Mouse (Mus musculus) embryonic facial prominence, embryonic 11.5 days (tissue): ENCODE measurements at regions not wholly inside any gene's neighbourhood (a gene's known extent, or its start where the extent isn't known, plus 50 kb on each side); places are given as distances from the start of the nearest gene placed in this dataset.

ENCODE experiments used
- ATAC-seq: fragments of 200-750 bp; cut with Nextera tagmentation; replicated peaks from 2 replicates; pipeline ENCODE4 v1.8.0; 2017; ENCODE audit warnings: low read depth; ENCODE audit not compliant: insufficient number of reproducible peaks, low FRiP score, low TSS enrichment
- DNase-seq: peaks from one replicate; pipeline ENCODE4 v3.0.0-alpha.2; 2015; ENCODE audit warnings: low spot score
- H3K27ac ChIP-seq: fragments of 300-500 bp; sonication (generic); replicated peaks from 2 replicates; pipeline ENCODE4 v1.5.1; 2014; ENCODE audit warnings: mild to moderate bottlenecking, low read depth, low read length, control low read depth
- H3K27me3 ChIP-seq: fragments of 300-500 bp; sonication (generic); 2 replicates; pipeline ENCODE4 v1.6.1; 2014; ENCODE audit warnings: mild to moderate bottlenecking, low read length, moderate library complexity, mixed read lengths; ENCODE audit not compliant: control insufficient read depth, insufficient read depth
- H3K36me3 ChIP-seq: fragments of 300-500 bp; sonication (generic); replicated peaks from 2 replicates; pipeline ENCODE4 v1.6.1; 2014; ENCODE audit warnings: low read depth, mild to moderate bottlenecking, low read length, moderate library complexity, mixed read lengths; ENCODE audit not compliant: control insufficient read depth, insufficient read depth
- H3K4me1 ChIP-seq: fragments of 300-500 bp; sonication (generic); 2 replicates; pipeline ENCODE4 v1.6.1; 2014; ENCODE audit warnings: low read length, mixed read lengths; ENCODE audit not compliant: control insufficient read depth, insufficient read depth
- H3K4me2 ChIP-seq: fragments of 300-500 bp; sonication (generic); 2 replicates; pipeline ENCODE4 v1.6.1; 2014; ENCODE audit warnings: low read depth, mild to moderate bottlenecking, control low read depth, low read length, moderate library complexity
- H3K4me3 ChIP-seq: fragments of 300-500 bp; sonication (generic); 2 replicates; pipeline ENCODE4 v1.5.1; 2014; ENCODE audit warnings: low read depth, low read length, control low read depth
- H3K9ac ChIP-seq: fragments of 300-500 bp; sonication (generic); replicated peaks from 2 replicates; pipeline ENCODE4 v1.6.1; 2014; ENCODE audit warnings: mild to moderate bottlenecking, control low read depth, low read length
- H3K9me3 ChIP-seq: fragments of 300-500 bp; sonication (generic); replicated peaks from 2 replicates; pipeline ENCODE4 v1.6.1; 2016; ENCODE audit warnings: mild to moderate bottlenecking, low read length, inconsistent platforms, mixed read lengths; ENCODE audit not compliant: control insufficient read depth
- WGBS: fragments of 180-500 bp; shearing (Covaris S2); extraction: QIAGEN DNeasy Blood & Tissue Kit; methylation state at CpG from one replicate; pipeline ENCODE4 v1.1.7; 2014; 5-methylcytosine and 5-hydroxymethylcytosine counted together

DNA sequence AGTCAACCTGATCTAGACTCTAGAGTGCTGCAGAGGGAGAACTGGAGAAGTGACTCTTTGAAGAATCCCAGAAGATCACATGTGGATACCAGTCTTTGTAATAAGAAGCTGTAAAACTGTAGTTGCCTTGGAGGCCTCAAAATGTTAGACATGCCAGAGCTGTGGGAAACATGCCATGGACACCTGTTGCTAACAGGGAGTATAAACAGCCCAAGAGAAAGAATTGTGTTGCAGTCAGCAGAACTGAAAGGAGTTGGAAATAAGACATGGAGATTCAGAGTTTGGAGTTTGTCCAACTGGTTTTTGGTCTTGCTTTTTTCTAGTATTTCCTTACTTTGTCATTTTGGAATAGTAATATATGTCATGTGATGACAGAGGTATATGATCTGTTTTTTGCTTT lies 997.2 kb upstream of the Arrdc3 start:
- H3K4me3 ChIP-seq = no peak overlapping the region
- no peak for ATAC-seq
- no peak overlapping the region for H3K4me2 ChIP-seq
- H3K9ac ChIP-seq = no peak overlapping the region
- no peaks in the 10 kb centered on the region for H3K9me3 ChIP-seq
- H3K4me1 ChIP-seq = no peaks in the 10 kb centered on the region
- no peak overlapping the region for H3K27ac ChIP-seq
- no peaks in the 10 kb centered on the region for H3K27me3 ChIP-seq
- no peaks in the 10 kb centered on the region for H3K36me3 ChIP-seq
- DNase-seq = no peak

DNA sequence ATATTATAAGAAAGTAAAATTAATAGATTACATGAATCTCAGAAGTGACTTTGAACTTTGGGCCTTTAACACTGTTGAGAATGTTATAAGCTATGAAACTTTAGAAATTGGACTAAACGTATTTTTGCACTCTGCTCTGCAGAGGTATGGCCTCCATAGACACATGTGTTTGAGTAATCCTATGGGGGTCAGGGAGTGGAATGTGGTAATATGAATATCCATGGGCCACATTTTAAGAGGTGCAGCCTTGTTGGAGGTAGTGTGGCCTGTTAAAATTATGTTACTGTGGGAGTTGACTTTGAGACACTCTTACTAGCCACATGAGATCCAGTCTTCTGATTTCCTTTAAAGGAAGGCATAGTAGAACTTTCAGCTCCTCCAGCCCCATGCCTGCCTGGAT lies 996.8 kb upstream of the Arrdc3 start:
- H3K27ac ChIP-seq = no peak overlapping the region
- WGBS = 89% methylated on average over 1 of the region's 1 CpGs

More for the DNA sequence above, 996.8 kb upstream of the Arrdc3 start:
- no peaks in the 10 kb centered on the region for H3K27me3 ChIP-seq
- no peak for ATAC-seq
- H3K9ac ChIP-seq = no peak overlapping the region
- no peaks in the 10 kb centered on the region for H3K36me3 ChIP-seq
- H3K9me3 ChIP-seq = no peaks in the 10 kb centered on the region
- no peaks in the 10 kb centered on the region for H3K4me1 ChIP-seq
- no peak overlapping the region for H3K4me2 ChIP-seq
- DNase-seq = no peak
- no peak overlapping the region for H3K4me3 ChIP-seq
